Mouse (Mus musculus) intestine, embryonic 14.5 days (tissue): Measurements from ENCODE around the gene Osbpl6. TPM values are rescaled to one million over a fixed set of nuclear protein-coding genes. Genes with fewer than 3 reads are reported as not detected.

Experiments
- ATAC-seq: fragments of 200-750 bp; cut with Nextera tagmentation; replicated peaks from 2 replicates; pipeline ENCODE4 v1.8.0; 2017; ENCODE audit warnings: low read depth, moderate number of reproducible peaks, moderate TSS enrichment, moderate library complexity; ENCODE audit not compliant: low FRiP score, low TSS enrichment
- DNase-seq: peaks from one replicate; pipeline ENCODE4 v3.0.0-alpha.2; 2018; ENCODE audit warnings: low spot score
- H3K27ac ChIP-seq: fragments of 300-500 bp; sonication (generic); 2 replicates; pipeline ENCODE4 v1.5.1; 2014; ENCODE audit warnings: low read depth, mild to moderate bottlenecking, control low read depth
- H3K27me3 ChIP-seq: fragments of 300-500 bp; sonication (generic); replicated peaks from 2 replicates; pipeline ENCODE4 v1.6.1; 2014; ENCODE audit warnings: low read length, control low read depth; ENCODE audit not compliant: control insufficient read depth, insufficient read depth
- H3K36me3 ChIP-seq: fragments of 300-500 bp; sonication (generic); 2 replicates; pipeline ENCODE4 v1.6.1; 2014; ENCODE audit warnings: low read length, control low read depth; ENCODE audit not compliant: control insufficient read depth, insufficient read depth
- H3K4me1 ChIP-seq: fragments of 300-500 bp; sonication (generic); replicated peaks from 2 replicates; pipeline ENCODE4 v1.6.1; 2014; ENCODE audit warnings: low read length, control low read depth, mixed read lengths; ENCODE audit not compliant: control insufficient read depth, insufficient read depth
- H3K4me2 ChIP-seq: fragments of 300-500 bp; sonication (generic); 2 replicates; pipeline ENCODE4 v1.6.1; 2014; ENCODE audit warnings: low read length
- H3K4me3 ChIP-seq: fragments of 300-500 bp; sonication (generic); 2 replicates; pipeline ENCODE4 v1.5.1; 2014; ENCODE audit warnings: low read depth, low read length, control low read depth, mixed read lengths
- H3K9ac ChIP-seq: fragments of 300-500 bp; sonication (generic); 2 replicates; pipeline ENCODE4 v1.6.1; 2014; ENCODE audit warnings: mild to moderate bottlenecking, low read length
- H3K9me3 ChIP-seq: fragments of 300-500 bp; sonication (generic); 2 replicates; pipeline ENCODE4 v1.6.1; 2016; ENCODE audit warnings: low read length, control low read depth; ENCODE audit not compliant: control insufficient read depth
- WGBS: fragments of 180-500 bp; shearing (Covaris S2); extraction: QIAGEN DNeasy Blood & Tissue Kit; methylation state at CpG from one replicate; pipeline ENCODE4 v1.1.7; 2014; 5-methylcytosine and 5-hydroxymethylcytosine counted together
- polyA plus RNA-seq: library from polyadenylated mRNA; unstranded; fragments of >200 nt; fragmentation: Nextera tagmentation; extraction: Ambion mirVana; gene quantifications from 2 replicates; pipeline ENCODE4 v1.2.1, GENCODE M21; 2014

The Osbpl6 gene
- polyA plus RNA-seq, 1 experiment from 2014 or later: 10.9 TPM

GRCm38 (mm10) chr2:76409986-76410385 lies 3.7 kb downstream of the Osbpl6 start:
- WGBS: 97% methylated on average over 2 of the region's 2 CpGs
- H3K9me3 ChIP-seq: no peaks in the 10 kb centered on the region
- no peaks in the 10 kb centered on the region for H3K36me3 ChIP-seq
- no peak overlapping the region for H3K27ac ChIP-seq
- 0 out of 2 replicates have a peak, but pooled peaks cover 4% of the 10 kb centered on the region for H3K4me1 ChIP-seq
- H3K9ac ChIP-seq: no peak overlapping the region
- no peak for DNase-seq
- no peak for ATAC-seq
- no peak overlapping the region for H3K4me3 ChIP-seq
- no peaks in the 10 kb centered on the region; the same call in 1 of the 2 replicates for H3K27me3 ChIP-seq
- H3K4me2 ChIP-seq: no peak overlapping the region

GRCm38 (mm10) chr2:76412924-76413323 lies 6.6 kb downstream of the Osbpl6 start:
- DNase-seq: no peak
- H3K9ac ChIP-seq: no peak overlapping the region
- ATAC-seq: no peak
- H3K9me3 ChIP-seq: no peaks in the 10 kb centered on the region
- WGBS: 64% methylated on average over 2 of the region's 2 CpGs
- no peaks in the 10 kb centered on the region for H3K36me3 ChIP-seq
- H3K27me3 ChIP-seq: no peaks in the 10 kb centered on the region
- H3K27ac ChIP-seq: no peak overlapping the region
- H3K4me2 ChIP-seq: no peak overlapping the region
- no peak overlapping the region for H3K4me3 ChIP-seq
- H3K4me1 ChIP-seq: no peaks in the 10 kb centered on the region

DNA sequence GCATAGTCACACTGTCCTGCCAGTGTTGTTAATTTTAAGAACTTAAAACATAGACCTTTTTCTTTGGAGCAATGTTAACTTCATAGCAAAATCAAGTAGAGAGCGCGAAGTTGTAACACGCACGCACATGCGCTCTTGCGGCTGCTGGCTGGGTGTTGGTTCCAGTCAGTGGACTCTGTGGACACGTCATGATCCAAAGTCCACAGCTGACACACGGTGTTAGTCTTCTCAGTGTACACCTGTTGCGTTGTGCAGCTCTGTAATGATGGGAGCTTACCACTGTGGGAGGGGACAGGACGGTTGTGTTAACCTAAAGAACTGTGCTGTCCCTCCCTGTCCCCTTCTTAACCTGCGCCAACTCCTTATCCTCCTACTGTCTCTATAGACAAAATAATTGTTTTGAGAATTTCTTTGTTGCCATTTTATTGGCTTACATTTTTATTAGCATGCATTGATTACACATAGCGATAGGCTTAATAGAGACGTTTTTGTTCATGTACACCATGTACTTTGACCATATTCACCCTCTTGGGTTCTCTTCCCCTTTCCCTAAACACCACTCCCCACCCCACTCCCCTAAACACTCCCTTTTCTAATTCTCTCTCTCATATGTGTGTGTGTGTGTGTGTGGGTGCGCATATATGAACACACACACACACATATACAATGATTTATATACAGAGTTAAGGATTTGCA lies 11.3 kb downstream of the Osbpl6 start:
- WGBS: 87% methylated on average over 14 of the region's 14 CpGs
- Histone ChIP-seq H3K4me2 (no peak overlapping the region), H3K4me1 (no peaks in the 10 kb centered on the region), H3K9me3 (no peaks in the 10 kb centered on the region), H3K27me3 (no peaks in the 10 kb centered on the region), H3K36me3 (no peaks in the 10 kb centered on the region), H3K4me3 (no peak overlapping the region), H3K27ac (no peak overlapping the region), H3K9ac (no peak overlapping the region)
- DNase-seq: no peak
- ATAC-seq: no peak

DNA sequence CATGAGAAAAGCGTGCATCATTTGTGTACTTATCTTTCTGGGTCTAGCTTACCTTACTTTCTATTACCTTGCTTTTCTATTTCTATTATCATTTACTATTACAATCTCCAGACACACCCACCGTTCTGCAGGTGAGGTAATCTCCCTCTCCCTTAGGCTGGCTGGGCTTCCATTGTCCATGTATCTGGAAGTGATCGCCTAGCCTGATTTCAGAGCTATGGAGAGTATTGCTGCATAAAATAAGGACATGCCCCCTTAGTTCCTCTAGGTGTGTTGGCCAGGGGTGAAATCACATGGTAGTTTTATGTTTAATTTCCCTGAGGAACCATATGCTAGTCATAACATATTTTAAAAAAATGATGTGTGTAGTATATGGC lies 11.8 kb downstream of the Osbpl6 start:
- ATAC-seq: no peak
- WGBS: 87% methylated on average over 3 of the region's 3 CpGs

DNA sequence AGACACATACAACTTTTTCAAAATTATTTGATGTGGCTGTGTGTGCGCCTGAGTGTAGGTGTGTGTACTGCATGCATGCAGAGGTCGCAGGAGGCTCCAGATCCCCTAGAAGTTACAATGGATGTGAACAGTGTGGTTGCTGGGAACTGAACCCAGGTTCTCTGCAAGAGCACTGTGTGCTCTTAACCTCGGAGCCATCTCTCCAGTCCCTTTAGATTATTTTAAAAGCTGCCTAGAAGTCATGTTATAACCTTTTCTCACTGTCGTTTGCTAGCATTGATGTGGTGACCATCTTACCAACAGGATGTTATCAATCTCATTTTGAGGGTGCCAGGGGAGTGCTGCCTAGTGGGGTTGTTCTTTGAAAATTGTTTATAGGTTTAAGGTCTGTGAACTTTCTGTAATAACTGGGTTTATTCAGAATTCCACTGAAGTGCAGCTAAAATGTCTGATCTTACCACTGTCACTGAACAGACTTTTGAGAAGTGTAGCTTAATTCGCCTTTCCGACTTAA lies 15.2 kb downstream of the Osbpl6 start:
- no peaks in the 10 kb centered on the region for H3K4me1 ChIP-seq
- H3K4me2 ChIP-seq: no peak overlapping the region
- no peak overlapping the region for H3K27ac ChIP-seq
- no peak overlapping the region for H3K9ac ChIP-seq
- ATAC-seq: no peak
- no peaks in the 10 kb centered on the region for H3K9me3 ChIP-seq
- no peaks in the 10 kb centered on the region for H3K36me3 ChIP-seq
- H3K4me3 ChIP-seq: no peak overlapping the region
- H3K27me3 ChIP-seq: no peaks in the 10 kb centered on the region
- no peak for DNase-seq
- WGBS: 63% methylated on average over 6 of the region's 6 CpGs

More for the DNA sequence above, 11.8 kb downstream of the Osbpl6 start:
- no peak overlapping the region for H3K27ac ChIP-seq
- H3K9ac ChIP-seq: no peak overlapping the region
- no peak for DNase-seq
- no peaks in the 10 kb centered on the region for H3K4me1 ChIP-seq
- no peak overlapping the region for H3K4me2 ChIP-seq
- H3K9me3 ChIP-seq: no peaks in the 10 kb centered on the region
- no peaks in the 10 kb centered on the region for H3K27me3 ChIP-seq
- H3K36me3 ChIP-seq: no peaks in the 10 kb centered on the region
- H3K4me3 ChIP-seq: no peak overlapping the region

DNA sequence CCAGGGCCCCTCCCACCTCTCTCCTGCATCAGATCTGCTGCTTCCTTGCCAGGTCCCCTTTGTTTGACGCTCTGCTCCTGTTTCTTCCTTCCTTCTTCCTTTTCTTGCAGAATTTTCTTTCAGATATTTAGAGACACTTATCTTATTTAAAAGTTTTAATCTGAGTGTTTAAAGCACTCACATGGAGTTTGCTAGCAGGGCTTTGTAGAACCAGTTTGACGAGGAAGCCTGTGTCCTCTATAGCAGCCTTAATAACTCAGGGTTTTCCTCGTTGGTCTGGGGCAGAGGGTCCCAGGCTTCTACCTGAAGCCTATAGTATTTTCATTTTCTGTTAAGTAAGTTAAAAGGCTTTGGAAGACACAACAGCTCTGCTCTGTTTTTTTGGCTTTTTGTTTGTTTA lies 20.5 kb downstream of the Osbpl6 start:
- Histone ChIP-seq H3K4me1 (no peaks in the 10 kb centered on the region), H3K27me3 (no peaks in the 10 kb centered on the region), H3K4me2 (no peak overlapping the region), H3K4me3 (no peak overlapping the region), H3K9me3 (no peaks in the 10 kb centered on the region), H3K36me3 (no peaks in the 10 kb centered on the region), H3K27ac (no peak overlapping the region), H3K9ac (no peak overlapping the region)
- DNase-seq (no peak), ATAC-seq (no peak)
- 53% methylated on average over 3 of the region's 3 CpGs for WGBS

DNA sequence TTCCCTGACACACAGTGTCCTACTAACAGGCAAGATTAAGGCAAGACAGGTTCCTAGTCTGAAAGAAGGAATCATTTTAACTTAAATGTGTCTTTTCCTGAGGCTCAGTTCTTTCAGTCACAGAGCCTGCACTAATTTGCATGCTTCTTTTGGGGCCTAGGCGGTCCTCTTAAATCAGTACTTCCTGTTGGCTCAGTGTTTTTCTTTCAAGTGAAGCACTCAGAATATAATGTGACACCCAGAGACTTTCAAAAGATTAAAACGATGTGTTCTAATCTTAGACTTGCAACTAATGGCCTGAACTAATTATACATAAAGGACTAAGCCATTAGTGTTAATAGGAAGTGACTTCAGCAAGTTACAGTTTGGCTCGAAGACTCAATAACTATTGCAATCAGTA lies 23.0 kb downstream of the Osbpl6 start:
- Histone ChIP-seq H3K9me3 (no peaks in the 10 kb centered on the region), H3K4me1 (no peaks in the 10 kb centered on the region), H3K27me3 (no peaks in the 10 kb centered on the region), H3K4me2 (no peak overlapping the region), H3K36me3 (no peaks in the 10 kb centered on the region), H3K9ac (no peak overlapping the region), H3K27ac (no peak overlapping the region), H3K4me3 (no peak overlapping the region)
- 81% methylated on average over 3 of the region's 3 CpGs for WGBS
- DNase-seq (no peak), ATAC-seq (no peak)

- Histone ChIP-seq H3K9ac (no peak overlapping the region), H3K4me3 (no peak overlapping the region), H3K27ac (no peak overlapping the region), H3K4me1 (no peaks in the 10 kb centered on the region), H3K9me3 (no peaks in the 10 kb centered on the region), H3K4me2 (no peak overlapping the region), H3K36me3 (no peaks in the 10 kb centered on the region), H3K27me3 (no peaks in the 10 kb centered on the region)
- no peak for DNase-seq
- 87% methylated on average over 5 of the region's 5 CpGs for WGBS
- no peak for ATAC-seq
Measured at GRCm38 (mm10) chr2:76429855-76430254, 23.5 kb downstream of the Osbpl6 start.

DNA sequence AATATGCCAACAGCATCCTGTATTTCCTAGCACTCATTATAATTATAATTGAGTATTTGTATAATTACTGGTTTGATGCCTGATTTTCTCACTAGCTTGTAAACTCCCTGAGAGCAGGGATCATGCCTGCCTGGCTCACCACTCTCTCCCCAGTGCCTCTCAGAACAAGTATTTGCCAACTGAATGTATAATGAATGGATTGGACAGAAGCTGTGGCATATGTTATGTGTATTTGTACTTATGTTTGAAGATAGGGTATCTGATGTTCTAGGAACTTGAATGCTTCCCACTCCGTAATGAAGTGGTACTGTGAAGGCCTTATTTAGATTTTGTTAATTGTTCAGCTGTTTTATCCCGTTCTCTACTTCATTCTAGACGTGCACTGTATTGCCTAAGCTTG lies 24.2 kb downstream of the Osbpl6 start:
- Histone ChIP-seq H3K4me2 (no peak overlapping the region), H3K4me3 (no peak overlapping the region), H3K9ac (no peak overlapping the region), H3K27me3 (no peaks in the 10 kb centered on the region), H3K9me3 (no peaks in the 10 kb centered on the region), H3K4me1 (no peaks in the 10 kb centered on the region), H3K27ac (no peak overlapping the region), H3K36me3 (no peaks in the 10 kb centered on the region)
- WGBS: 91% methylated on average over 3 of the region's 3 CpGs
- ATAC-seq (no peak), DNase-seq (no peak)
